Mouse (Mus musculus): ENCODE results near the gene Rnd3.

DNA sequence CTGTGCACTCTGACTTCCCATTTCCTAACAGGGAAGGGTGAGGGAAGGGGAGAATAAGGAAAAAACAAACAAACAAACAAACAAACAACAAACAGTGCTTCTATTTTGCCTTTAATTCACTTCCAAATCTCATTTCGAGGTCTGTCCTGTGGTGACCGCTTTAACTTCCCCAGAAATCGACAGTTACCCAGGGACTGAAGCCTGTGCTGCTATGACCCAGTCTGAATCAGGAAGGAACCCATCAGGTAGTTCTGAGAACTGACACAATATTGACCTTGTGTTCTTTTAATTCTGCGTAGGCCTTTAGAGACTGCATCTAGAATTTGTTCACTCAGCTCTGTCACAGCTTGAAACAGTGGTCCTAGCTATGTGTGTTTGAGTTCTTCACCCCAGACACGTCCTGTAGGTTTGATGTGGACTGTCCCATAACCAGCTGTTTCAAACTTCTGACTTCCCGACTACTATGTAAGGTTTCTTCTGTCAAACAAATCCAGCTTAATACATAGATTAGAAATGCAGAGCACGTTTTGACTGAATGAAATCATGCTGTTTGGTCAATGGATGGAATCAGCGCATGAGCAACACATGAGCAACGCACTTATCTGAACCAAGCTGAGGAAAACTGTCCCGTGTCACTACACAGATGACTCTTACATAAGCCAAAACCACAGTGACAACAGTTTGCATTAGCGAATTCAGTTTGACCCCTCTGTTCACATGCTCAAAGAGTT is 59.9 kb downstream of the Rnd3 start:
- TF ChIP-seq CTCF (IDR thresholded peaks at IDR 0.05; ENCODE audit: borderline replicate concordance, extremely low read depth, insufficient read depth, insufficient read length): no peak
- no peak for TF ChIP-seq POLR2A (IDR thresholded peaks at IDR 0.05; ENCODE audit: borderline replicate concordance, extremely low read depth, insufficient read depth, insufficient read length, poor library complexity, severe bottlenecking)
